Mouse (Mus musculus) erythroblast, embryonic 14.5 days (primary cell): Measurements from ENCODE around the gene Gm19402.

ENCODE experiments used
- GATA1 ChIP-seq: IDR thresholded peaks from 2 replicates; pipeline ENCODE4 v1.6.1; 2012; ENCODE audit warnings: low read length, inconsistent platforms, mixed read lengths
- TAL1 ChIP-seq: IDR thresholded peaks from 3 replicates; pipeline ENCODE4 v1.6.1; 2012; ENCODE audit warnings: low read length, inconsistent platforms, mixed read lengths

DNA sequence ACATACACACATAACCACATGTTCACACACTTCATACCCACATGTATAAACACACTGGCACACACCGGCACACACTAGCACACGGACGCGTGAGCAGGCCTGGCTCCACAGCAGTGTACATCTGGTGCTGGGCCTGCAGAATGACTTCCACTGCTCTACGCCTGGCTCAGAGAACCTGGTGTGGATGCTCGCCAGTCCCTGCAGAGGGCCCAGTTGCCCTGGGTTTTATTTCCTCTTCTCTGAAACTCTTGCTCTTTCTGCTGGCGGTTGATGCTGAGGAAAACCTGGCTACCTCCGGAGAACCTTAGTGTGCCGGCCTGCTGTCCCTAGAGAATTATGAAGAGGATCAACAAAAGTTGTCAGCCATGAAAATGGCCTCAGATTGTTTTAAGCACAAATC is 38.5 kb downstream of the Gm19402 start:
- no peak for TF ChIP-seq TAL1
- no peak for TF ChIP-seq GATA1
